Mouse (Mus musculus): ENCODE data around the gene Fem1b. TPM values are rescaled to one million over a fixed set of nuclear protein-coding genes. Genes with fewer than 3 reads are reported as not detected.
A peak's percentile ranks its signal among the peaks of the same experiment; 100 is the strongest.

The Fem1b gene
- polyA plus RNA-seq, 1 experiment from 2014 or later = 21.9 TPM

- no peak overlapping the region for H3K4me3 ChIP-seq
- 77% methylated on average over 4 of the region's 4 CpGs for WGBS
- no peaks in the 10 kb centered on the region for H3K9me3 ChIP-seq
- H3K36me3 ChIP-seq = peaks cover 47% of the 10 kb centered on the region
- no peaks in the 10 kb centered on the region for H3K4me1 ChIP-seq
- no peaks in the 10 kb centered on the region for H3K27me3 ChIP-seq
- H3K4me2 ChIP-seq (replicated peaks) = no peak overlapping the region
- H3K9ac ChIP-seq = no peak overlapping the region
- H3K27ac ChIP-seq = no peak overlapping the region
- no peak for ATAC-seq (ENCODE audit: low FRiP score, low read depth)
These were observed 46.4 kb downstream of the Fem1b start for GRCm38 (mm10) chr9:62765346-62765745.

GRCm38 (mm10) chr9:62763478-62763877, 48.3 kb downstream of the Fem1b start:
- H3K4me3 ChIP-seq = no peak overlapping the region
- no peaks in the 10 kb centered on the region for H3K4me1 ChIP-seq
- H3K4me2 ChIP-seq (replicated peaks) = peak overlapping the region; percentile 36; the same call in 1 of the 2 replicates
- H3K9me3 ChIP-seq = no peaks in the 10 kb centered on the region
- no peak overlapping the region for H3K27ac ChIP-seq
- ATAC-seq (ENCODE audit: low FRiP score, low read depth) = no peak
- 22% methylated on average over 11 of the region's 13 CpGs for WGBS
- H3K27me3 ChIP-seq = no peaks in the 10 kb centered on the region
- H3K36me3 ChIP-seq = peaks cover 43% of the 10 kb centered on the region
- no peak overlapping the region for H3K9ac ChIP-seq

GRCm38 (mm10) chr9:62759601-62760000, 52.1 kb downstream of the Fem1b start:
- H3K27me3 ChIP-seq = no peaks in the 10 kb centered on the region
- ATAC-seq (ENCODE audit: low FRiP score, low read depth) = no peak
- H3K27ac ChIP-seq = no peak overlapping the region
- 61% methylated on average over 3 of the region's 3 CpGs for WGBS
- H3K4me1 ChIP-seq = no peaks in the 10 kb centered on the region
- H3K9me3 ChIP-seq = no peaks in the 10 kb centered on the region
- no peak overlapping the region for H3K9ac ChIP-seq
- no peak overlapping the region for H3K4me2 ChIP-seq (replicated peaks)
- H3K36me3 ChIP-seq = peaks cover 20% of the 10 kb centered on the region; the same call in 1 of the 2 replicates
- H3K4me3 ChIP-seq = no peak overlapping the region

GRCm38 (mm10) chr9:62758288-62758687, 53.4 kb downstream of the Fem1b start:
- Histone ChIP-seq H3K27ac (no peak overlapping the region), H3K9ac (no peak overlapping the region), H3K9me3 (no peaks in the 10 kb centered on the region), H3K4me2 (replicated peaks) (no peak overlapping the region), H3K4me3 (no peak overlapping the region), H3K4me1 (no peaks in the 10 kb centered on the region), H3K27me3 (no peaks in the 10 kb centered on the region), H3K36me3 (peaks cover 14% of the 10 kb centered on the region; the same call in 1 of the 2 replicates)
- 65% methylated on average over 4 of the region's 4 CpGs for WGBS
- no peak for ATAC-seq (ENCODE audit: low FRiP score, low read depth)

GRCm38 (mm10) chr9:62750381-62750780, 61.4 kb downstream of the Fem1b start:
- no peak overlapping the region for H3K27ac ChIP-seq
- H3K4me3 ChIP-seq = no peak overlapping the region
- peaks cover 51% of the 10 kb centered on the region for H3K36me3 ChIP-seq
- no peak overlapping the region for H3K9ac ChIP-seq
- H3K4me2 ChIP-seq (replicated peaks) = no peak overlapping the region
- whole genome bisulfite sequencing = 90% methylated on average over 11 of the region's 11 CpGs
- no peak for ATAC-seq (ENCODE audit: low FRiP score, low read depth)
- no peaks in the 10 kb centered on the region for H3K27me3 ChIP-seq
- no peaks in the 10 kb centered on the region for H3K9me3 ChIP-seq
- H3K4me1 ChIP-seq = no peaks in the 10 kb centered on the region

- 60% methylated on average over 6 of the region's 6 CpGs for WGBS
- no peak for ATAC-seq (ENCODE audit: low FRiP score, low read depth)
- no peak overlapping the region for H3K4me2 ChIP-seq (replicated peaks)
- no peaks in the 10 kb centered on the region for H3K27me3 ChIP-seq
- H3K27ac ChIP-seq = no peak overlapping the region
- H3K9ac ChIP-seq = no peak overlapping the region
- no peaks in the 10 kb centered on the region for H3K9me3 ChIP-seq
- H3K4me3 ChIP-seq = no peak overlapping the region
- peaks cover 52% of the 10 kb centered on the region for H3K36me3 ChIP-seq
- no peaks in the 10 kb centered on the region for H3K4me1 ChIP-seq
These were observed 62.1 kb downstream of the Fem1b start for GRCm38 (mm10) chr9:62749666-62750065.

GRCm38 (mm10) chr9:62746646-62747045, 65.1 kb downstream of the Fem1b start:
- no peaks in the 10 kb centered on the region for H3K27me3 ChIP-seq
- no peaks in the 10 kb centered on the region for H3K4me1 ChIP-seq
- no peak overlapping the region for H3K4me2 ChIP-seq (replicated peaks)
- peaks cover 45% of the 10 kb centered on the region for H3K36me3 ChIP-seq
- H3K27ac ChIP-seq = no peak overlapping the region
- WGBS = 84% methylated on average over 6 of the region's 6 CpGs
- H3K9ac ChIP-seq = no peak overlapping the region
- H3K9me3 ChIP-seq = no peaks in the 10 kb centered on the region
- ATAC-seq (ENCODE audit: low FRiP score, low read depth) = no peak
- no peak overlapping the region for H3K4me3 ChIP-seq

- H3K9ac ChIP-seq = no peak overlapping the region
- H3K9me3 ChIP-seq = no peaks in the 10 kb centered on the region
- no peak overlapping the region for H3K4me3 ChIP-seq
- no peak overlapping the region for H3K4me2 ChIP-seq (replicated peaks)
- H3K36me3 ChIP-seq = peaks cover 34% of the 10 kb centered on the region
- WGBS = 54% methylated on average over 7 of the region's 7 CpGs
- H3K27me3 ChIP-seq = no peaks in the 10 kb centered on the region
- ATAC-seq (ENCODE audit: low FRiP score, low read depth) = no peak
- no peaks in the 10 kb centered on the region for H3K4me1 ChIP-seq
- no peak overlapping the region for H3K27ac ChIP-seq
These were observed 67.0 kb downstream of the Fem1b start for GRCm38 (mm10) chr9:62744558-62745275.

Other genes starting within 250 kb of the Fem1b start
- 8.0 and 8.2 TPM in 2 replicates for gene Itga11, start 134.1 kb downstream of the Fem1b start, polyA plus RNA-seq (2015; fragmentation: Nextera tagmentation; extraction: Ambion mirVana)
- 20.3 and 21.3 TPM in 2 replicates for gene Cln6, start 26.9 kb upstream of the Fem1b start, polyA plus RNA-seq (2015; fragmentation: Nextera tagmentation; extraction: Ambion mirVana)
- gene Calml4, start 46.1 kb upstream of the Fem1b start, polyA plus RNA-seq (2015; fragmentation: Nextera tagmentation; extraction: Ambion mirVana) = 8.9 and 12.8 TPM in 2 replicates
- gene Pias1, start 176.0 kb upstream of the Fem1b start, polyA plus RNA-seq (2015; fragmentation: Nextera tagmentation; extraction: Ambion mirVana) = 56.1 and 57.8 TPM in 2 replicates

All from limb, embryonic 13.5 days (tissue).